Mouse (Mus musculus): ENCODE measurements around the gene Rab2b.

- TF ChIP-seq CTCF (IDR thresholded peaks at IDR 0.05; ENCODE audit: low read depth, low read length) (no peak), POLR2A (IDR thresholded peaks at IDR 0.05; ENCODE audit: insufficient read depth, low read length) (no peak)
These were observed 43.1 kb downstream of the Rab2b start for GRCm38 (mm10) chr14:52236216-52236615.

Data from ES-Bruce4 (cell line).